17 mouse cellular contexts compared by ENCODE assay signal in genomic region chr17:27764453-27764852, GRCm38 (mm10). TPM values are rescaled to one million over a fixed set of nuclear protein-coding genes. Genes with fewer than 3 reads are reported as not detected.
A peak's percentile ranks its signal among the peaks of the same experiment; 100 is the strongest.
DNase-seq lines count a peak whose midpoint lies in the region; ATAC-seq and TF ChIP-seq lines count a peak whose summit lies in the region.
"Had no signal": no experiment of that assay in that cellular context is flagged by ENCODE, and none has a peak within 500 bp of the region (broad histone marks: within the 10 kb centered on the region; RNA-seq: fewer than 3 reads in every experiment).

No protein-coding gene starts in this region.

- ATAC-seq in midbrain, postnatal 0 days (ENCODE audit: low FRiP score): no peak
- ATAC-seq in midbrain, embryonic 15.5 days (replicated peaks): no peak
- ATAC-seq in erythroid progenitor cell, adult 5-6 weeks (replicated peaks; ENCODE audit: low FRiP score, poor library complexity, severe bottlenecking): no peak

- no peak overlapping the region for H3K4me3 ChIP-seq in kidney, adult 2 months (ENCODE audit: insufficient read depth, low read depth, low read length)
- no peak overlapping the region for H3K4me3 ChIP-seq in midbrain, postnatal 0 days (ENCODE audit: low read depth, low read length)
- no peak overlapping the region for H3K4me3 ChIP-seq in midbrain, embryonic 15.5 days
- no peak overlapping the region for H3K4me3 ChIP-seq in small intestine, adult 2 months (ENCODE audit: low read depth, low read length)
- H3K4me3 ChIP-seq: erythroblast, embryonic 14.5 days; lung, embryonic 15.5 days; midbrain, embryonic 12.5 days had no signal

- 0 out of 2 replicates have a peak, but pooled peaks have one; percentile 15 for TF ChIP-seq CTCF in kidney, adult 2 months (conservative IDR thresholded peaks at IDR 0.05; ENCODE audit: insufficient read depth, insufficient read length, low read depth, low read length)
- TF ChIP-seq CTCF in midbrain, postnatal 0 days (IDR thresholded peaks at IDR 0.05): peak; percentile 46
- TF ChIP-seq CTCF in small intestine, adult 2 months (IDR thresholded peaks at IDR 0.05; ENCODE audit: extremely low read depth, insufficient read length, insufficient replicate concordance, low read depth, low read length): peak; percentile 5; the same call in 1 of the 2 replicates

- H3K4me2 ChIP-seq in midbrain, postnatal 0 days (ENCODE audit: low read depth, low read length, poor library complexity, severe bottlenecking): no peak overlapping the region
- H3K4me2 ChIP-seq in midbrain, embryonic 15.5 days: no peak overlapping the region
- H3K4me2 ChIP-seq: lung, embryonic 15.5 days; midbrain, embryonic 12.5 days had no signal

- peaks cover 3% of the 10 kb centered on the region; the same call in 1 of the 2 replicates for H3K9me3 ChIP-seq in midbrain, postnatal 0 days (ENCODE audit: low read length)
- H3K9me3 ChIP-seq in midbrain, embryonic 15.5 days: no peaks in the 10 kb centered on the region
- H3K9me3 ChIP-seq: lung, embryonic 15.5 days had no signal

- no peaks in the 10 kb centered on the region for H3K36me3 ChIP-seq in kidney, adult 2 months (ENCODE audit: control insufficient read depth, insufficient read depth, low read length)
- peaks cover 15% of the 10 kb centered on the region for H3K36me3 ChIP-seq in midbrain, postnatal 0 days (ENCODE audit: insufficient read depth, low read length)
- H3K36me3 ChIP-seq in midbrain, embryonic 15.5 days (replicated peaks): peaks cover 12% of the 10 kb centered on the region; the same call in 1 of the 2 replicates
- H3K36me3 ChIP-seq in small intestine, adult 2 months (ENCODE audit: control insufficient read depth, insufficient read depth, low read length): peaks cover 25% of the 10 kb centered on the region

- no peak for TF ChIP-seq POLR2A in kidney, adult 2 months (IDR thresholded peaks at IDR 0.05; ENCODE audit: low read depth, low read length)
- TF ChIP-seq POLR2A in small intestine, adult 2 months (IDR thresholded peaks at IDR 0.05; ENCODE audit: low read depth, low read length): no peak

- no peak for DNase-seq in kidney, adult 2 months
- no peak for DNase-seq in kidney, postnatal 36 days
- DNase-seq in midbrain, postnatal 0 days (ENCODE audit: low spot score): no peak
- peak; percentile 44 for DNase-seq in ES-CJ7 (ENCODE audit: low read depth, low spot score)
- DNase-seq in embryo, embryonic 10.5 days (ENCODE audit: low spot score): no peak
- DNase-seq: cerebellum, adult 18-20 months; embryo, embryonic 11 days; heart, postnatal 10 days; kidney, postnatal 14 days; thymus, postnatal 36 days had no signal

- H3K4me1 ChIP-seq in kidney, adult 2 months (ENCODE audit: control insufficient read depth, insufficient read depth, low read length): no peaks in the 10 kb centered on the region
- no peaks in the 10 kb centered on the region for H3K4me1 ChIP-seq in midbrain, postnatal 0 days (ENCODE audit: insufficient read depth, low read length)
- peaks cover 11% of the 10 kb centered on the region; the same call in 1 of the 2 replicates for H3K4me1 ChIP-seq in midbrain, embryonic 15.5 days
- H3K4me1 ChIP-seq in small intestine, adult 2 months (ENCODE audit: control insufficient read depth, insufficient read depth, insufficient read length, low read length): no peaks in the 10 kb centered on the region; the same call in 1 of the 2 replicates
- H3K4me1 ChIP-seq: lung, embryonic 15.5 days had no signal

- no peak overlapping the region for H3K27ac ChIP-seq in kidney, adult 2 months (ENCODE audit: insufficient read depth, low read depth, low read length)
- H3K27ac ChIP-seq in midbrain, postnatal 0 days (ENCODE audit: low read depth, low read length): no peak overlapping the region
- no peak overlapping the region for H3K27ac ChIP-seq in midbrain, embryonic 15.5 days
- H3K27ac ChIP-seq in small intestine, adult 2 months (ENCODE audit: insufficient read depth, low read depth, low read length): no peak overlapping the region
- H3K27ac ChIP-seq: lung, embryonic 15.5 days; midbrain, embryonic 12.5 days had no signal

- 98% methylated on average over 2 of the region's 2 CpGs for WGBS in kidney, adult 2 months
- WGBS in midbrain, postnatal 0 days: 96% methylated on average over 2 of the region's 2 CpGs
- WGBS in midbrain, embryonic 15.5 days: 90% methylated on average over 2 of the region's 2 CpGs
- 93% methylated on average over 2 of the region's 2 CpGs for WGBS in small intestine, adult 2 months

- no peaks in the 10 kb centered on the region for H3K27me3 ChIP-seq in kidney, adult 2 months (replicated peaks; ENCODE audit: control insufficient read depth, insufficient read depth, low read length)
- H3K27me3 ChIP-seq in midbrain, postnatal 0 days (ENCODE audit: insufficient read depth, low read length): no peaks in the 10 kb centered on the region
- no peaks in the 10 kb centered on the region for H3K27me3 ChIP-seq in midbrain, embryonic 15.5 days (replicated peaks)
- no peaks in the 10 kb centered on the region for H3K27me3 ChIP-seq in small intestine, adult 2 months (ENCODE audit: control insufficient read depth, insufficient read depth, low read length)
- H3K27me3 ChIP-seq: lung, embryonic 15.5 days; midbrain, embryonic 12.5 days had no signal

- H3K9ac ChIP-seq in midbrain, postnatal 0 days (replicated peaks; ENCODE audit: low read length, poor library complexity, severe bottlenecking): no peak overlapping the region
- no peak overlapping the region for H3K9ac ChIP-seq in midbrain, embryonic 15.5 days
- H3K9ac ChIP-seq: lung, embryonic 15.5 days; midbrain, embryonic 12.5 days had no signal

RNA-seq across cellular contexts. Expression of gene Spdef, which starts 35.7 kb away (rescaled TPM):
- 0.09 and 0.45 TPM in 2 replicates for polyA plus RNA-seq in kidney, adult 2 months (2012; rRNA removed)
- total RNA-seq in midbrain, postnatal 0 days (2014; rRNA removed): 3.7 and 4.0 TPM in 2 replicates
- polyA plus RNA-seq in midbrain, postnatal 0 days (2015; fragmentation: Nextera tagmentation; extraction: Ambion mirVana): 3.9 and 4.7 TPM in 2 replicates
- 1.6 and 1.8 TPM in 2 replicates for polyA plus RNA-seq in midbrain, embryonic 15.5 days (2015; fragmentation: Nextera tagmentation; extraction: Ambion mirVana)
- polyA plus RNA-seq in small intestine, adult 2 months (2012; rRNA removed): 43.8 and 57.5 TPM in 2 replicates
- not detected in 2 replicates for total RNA-seq in erythroid progenitor cell, adult 5-6 weeks (2015; ENCODE audit: low replicate concordance)
- total RNA-seq in erythroid progenitor cell, adult 5-6 weeks (2017; ENCODE audit: low replicate concordance): not detected in 2 replicates
- total RNA-seq: layer of hippocampus, postnatal 25 days had no signal
- polyA plus RNA-seq: erythroblast, embryonic 14.5 days had no signal

RNA-seq across cellular contexts. Expression of gene D17Wsu92e, which starts 56.0 kb away (rescaled TPM):
- 162 and 189 TPM in 2 replicates for polyA plus RNA-seq in kidney, adult 2 months (2012; rRNA removed)
- 72.8 and 73.8 TPM in 2 replicates for total RNA-seq in midbrain, postnatal 0 days (2014; rRNA removed)
- polyA plus RNA-seq in midbrain, postnatal 0 days (2015; fragmentation: Nextera tagmentation; extraction: Ambion mirVana): 8.3 and 8.7 TPM in 2 replicates
- polyA plus RNA-seq in midbrain, embryonic 15.5 days (2015; fragmentation: Nextera tagmentation; extraction: Ambion mirVana): 10.9 and 11.4 TPM in 2 replicates
- 45.6 and 89.6 TPM in 2 replicates for polyA plus RNA-seq in small intestine, adult 2 months (2012; rRNA removed)
- 66.7 and 69.2 TPM in 2 replicates for total RNA-seq in erythroid progenitor cell, adult 5-6 weeks (2015; ENCODE audit: low replicate concordance)
- total RNA-seq in erythroid progenitor cell, adult 5-6 weeks (2017; ENCODE audit: low replicate concordance): 124 and 152 TPM in 2 replicates
